Mouse (Mus musculus): ENCODE measurements around the gene Dcps.

Dcps gene

GRCm38 (mm10) chr9:35131637-35132397 lies 44.0 kb downstream of the Dcps start:
- no peak for DNase-seq (ENCODE audit: low read depth, low spot score)

GRCm38 (mm10) chr9:35128995-35129418 lies 46.9 kb downstream of the Dcps start:
- DNase-seq (ENCODE audit: low read depth, low spot score) = no peak

- DNase-seq (ENCODE audit: low read depth, low spot score) = no peak
Measured at GRCm38 (mm10) chr9:35128564-35128963, 47.3 kb downstream of the Dcps start.

GRCm38 (mm10) chr9:35127561-35127960 lies 48.3 kb downstream of the Dcps start:
- DNase-seq (ENCODE audit: low read depth, low spot score) = no peak

- no peak for DNase-seq (ENCODE audit: low read depth, low spot score)
Measured at GRCm38 (mm10) chr9:35127147-35127546, 48.7 kb downstream of the Dcps start.

- no peak for DNase-seq (ENCODE audit: low read depth, low spot score)
Measured at GRCm38 (mm10) chr9:35124678-35124955, 51.2 kb downstream of the Dcps start.

- DNase-seq (ENCODE audit: low read depth, low spot score) = no peak
Measured at GRCm38 (mm10) chr9:35123804-35124677, 51.8 kb downstream of the Dcps start.

GRCm38 (mm10) chr9:35123456-35123803 lies 52.4 kb downstream of the Dcps start:
- no peak for DNase-seq (ENCODE audit: low read depth, low spot score)

GRCm38 (mm10) chr9:35122551-35123266 lies 53.2 kb downstream of the Dcps start:
- DNase-seq (ENCODE audit: low read depth, low spot score) = no peak

- no peak for DNase-seq (ENCODE audit: low read depth, low spot score)
Measured at GRCm38 (mm10) chr9:35119168-35119567, 56.7 kb downstream of the Dcps start, which contains the start of gene St3gal4. Gene St3gal4, minus strand, starts transcription at chr9:35119268.

GRCm38 (mm10) chr9:35118563-35118962 lies 57.3 kb downstream of the Dcps start:
- DNase-seq (ENCODE audit: low read depth, low spot score) = no peak

GRCm38 (mm10) chr9:35117384-35118295 lies 58.2 kb downstream of the Dcps start:
- DNase-seq (ENCODE audit: low read depth, low spot score) = peak; percentile 54

GRCm38 (mm10) chr9:35116391-35117381 lies 59.2 kb downstream of the Dcps start:
- peak; percentile 80 for DNase-seq (ENCODE audit: low read depth, low spot score)

- no peak for DNase-seq (ENCODE audit: low read depth, low spot score)
Measured at GRCm38 (mm10) chr9:35115804-35116203, 60.1 kb downstream of the Dcps start.

- DNase-seq (ENCODE audit: low read depth, low spot score) = no peak
Measured at GRCm38 (mm10) chr9:35115299-35115698, 60.6 kb downstream of the Dcps start.

- no peak for DNase-seq (ENCODE audit: low read depth, low spot score)
Measured at GRCm38 (mm10) chr9:35114234-35114633, 61.6 kb downstream of the Dcps start.

GRCm38 (mm10) chr9:35111941-35112595 lies 63.8 kb downstream of the Dcps start:
- DNase-seq (ENCODE audit: low read depth, low spot score) = peak; percentile 89

- peak; percentile 30 for DNase-seq (ENCODE audit: low read depth, low spot score)
Measured at GRCm38 (mm10) chr9:35111446-35111845, 64.4 kb downstream of the Dcps start.

GRCm38 (mm10) chr9:35110567-35110966 lies 65.3 kb downstream of the Dcps start:
- DNase-seq (ENCODE audit: low read depth, low spot score) = no peak
